In genomic region chr2:32351471-32351961, GRCm38 (mm10) we compare ENCODE assay signal across 9 mouse cellular contexts. TPM values are rescaled to one million over a fixed set of nuclear protein-coding genes. Genes with fewer than 3 reads are reported as not detected.
A peak's percentile ranks its signal among the peaks of the same experiment; 100 is the strongest.
DNase-seq lines count a peak whose midpoint lies in the region; ATAC-seq and TF ChIP-seq lines count a peak whose summit lies in the region.
"Had no signal": no experiment of that assay in that cellular context is flagged by ENCODE, and none has a peak within 500 bp of the region (broad histone marks: within the 10 kb centered on the region; RNA-seq: fewer than 3 reads in every experiment).

No protein-coding gene starts in this region.

- 45% methylated on average over 9 of the region's 9 CpGs for WGBS in heart, embryonic 13.5 days
- WGBS in forebrain, embryonic 12.5 days = 51% methylated on average over 9 of the region's 9 CpGs
- WGBS in midbrain, embryonic 11.5 days = 59% methylated on average over 9 of the region's 9 CpGs

- TF ChIP-seq RAD21 in MEL (IDR thresholded peaks at IDR 0.05; ENCODE audit: low read depth, low read length) = no peak

- peaks cover 61% of the 10 kb centered on the region for H3K27me3 ChIP-seq in heart, embryonic 13.5 days (replicated peaks)
- H3K27me3 ChIP-seq in MEL (ENCODE audit: control insufficient read depth in 1 of 2, insufficient read depth in 2 of 2, low read length in 2 of 2) = no peaks in the 10 kb centered on the region
- H3K27me3 ChIP-seq in forebrain, embryonic 12.5 days = peaks cover 33% of the 10 kb centered on the region
- peaks cover 7% of the 10 kb centered on the region; the same call in 1 of the 2 replicates for H3K27me3 ChIP-seq in midbrain, embryonic 11.5 days (ENCODE audit: control insufficient read depth, insufficient read depth, low read length)

- H3K4me3 ChIP-seq in heart, embryonic 13.5 days = peak overlapping the region; percentile 63
- no peak overlapping the region for H3K4me3 ChIP-seq in MEL (ENCODE audit: control insufficient read depth in 1 of 2, insufficient read depth in 1 of 2, low read depth in 2 of 2, low read length in 2 of 2)
- H3K4me3 ChIP-seq in forebrain, embryonic 12.5 days (replicated peaks) = peak overlapping the region; percentile 59
- H3K4me3 ChIP-seq in midbrain, embryonic 11.5 days (ENCODE audit: low read depth, low read length) = peak overlapping the region; percentile 57

- no peaks in the 10 kb centered on the region for H3K79me2 ChIP-seq in MEL (ENCODE audit: control insufficient read depth, insufficient read depth, low read length, poor library complexity)

- no peak for TF ChIP-seq EP300 in MEL (IDR thresholded peaks at IDR 0.05; ENCODE audit: low read depth in 1 of 2, low read length in 2 of 2)

- no peak for DNase-seq in heart, postnatal 14 days
- DNase-seq in MEL (ENCODE audit: low read depth, low spot score) = no peak
- DNase-seq in midbrain, embryonic 11.5 days (ENCODE audit: low spot score, missing footprints) = no peak
- no peak for DNase-seq in urinary bladder, adult 2 months (ENCODE audit: low spot score)
- DNase-seq in testis, postnatal 14 days (ENCODE audit: low spot score) = no peak

- ATAC-seq in heart, embryonic 13.5 days (ENCODE audit: extremely low read depth, insufficient number of reproducible peaks, low FRiP score, low TSS enrichment) = no peak
- no peak for ATAC-seq in forebrain, embryonic 12.5 days (ENCODE audit: low FRiP score)
- ATAC-seq in midbrain, embryonic 11.5 days (ENCODE audit: low FRiP score) = no peak
- no peak for ATAC-seq in erythroid progenitor cell, adult 5-6 weeks (replicated peaks; ENCODE audit: low FRiP score, poor library complexity, severe bottlenecking)

- H3K9me3 ChIP-seq in heart, embryonic 13.5 days = no peaks in the 10 kb centered on the region
- no peaks in the 10 kb centered on the region for H3K9me3 ChIP-seq in MEL (replicated peaks; ENCODE audit: insufficient read depth, low read length)
- no peaks in the 10 kb centered on the region for H3K9me3 ChIP-seq in forebrain, embryonic 12.5 days
- H3K9me3 ChIP-seq in midbrain, embryonic 11.5 days (ENCODE audit: control insufficient read depth, low read length) = no peaks in the 10 kb centered on the region

- H3K9ac ChIP-seq in heart, embryonic 13.5 days = peak overlapping the region; percentile 86; the same call in 1 of the 2 replicates
- no peak overlapping the region for H3K9ac ChIP-seq in MEL (ENCODE audit: control insufficient read depth, low read depth, low read length, poor library complexity, severe bottlenecking)
- H3K9ac ChIP-seq in forebrain, embryonic 12.5 days = peak overlapping the region; percentile 70
- H3K9ac ChIP-seq in midbrain, embryonic 11.5 days (ENCODE audit: low read length) = peak overlapping the region; percentile 71; the same call in 1 of the 2 replicates

- TF ChIP-seq POLR2A in MEL (IDR thresholded peaks at IDR 0.05; ENCODE audit: control insufficient read depth in 1 of 2, insufficient read depth in 1 of 2, low read depth in 1 of 2, low read length in 2 of 2, poor library complexity in 1 of 2) = no peak

- no peak overlapping the region for H3K27ac ChIP-seq in heart, embryonic 13.5 days (replicated peaks)
- no peak overlapping the region for H3K27ac ChIP-seq in MEL (ENCODE audit: control insufficient read depth, low read depth, low read length)
- H3K27ac ChIP-seq in forebrain, embryonic 12.5 days = peak overlapping the region; percentile 82
- peak overlapping the region; percentile 53; the same call in 1 of the 2 replicates for H3K27ac ChIP-seq in midbrain, embryonic 11.5 days (ENCODE audit: low read depth, low read length)

- intact Hi-C loops in heart, postnatal 14 days (cut with DNase I) = loop anchor here (10.0 kb wide), 1 partner anchor 47 kb away; no protein-coding TSS in a partner anchor

- TF ChIP-seq CTCF in MEL (IDR thresholded peaks at IDR 0.05 in 2 of 3, conservative IDR thresholded peaks at IDR 0.05 in 1 of 3; ENCODE audit: control insufficient read depth in 1 of 3, insufficient read depth in 1 of 3, low read depth in 2 of 3, low read length in 3 of 3, poor library complexity in 1 of 3, severe bottlenecking in 1 of 3) = no peak

- peaks cover 55% of the 10 kb centered on the region for H3K4me1 ChIP-seq in heart, embryonic 13.5 days
- H3K4me1 ChIP-seq in MEL (ENCODE audit: control insufficient read depth in 1 of 2, insufficient read depth in 2 of 2, low read length in 2 of 2) = peaks cover 4 to 9% of the 10 kb centered on the region in 2 experiments; a peak in 3 of 4 replicates
- peaks cover 26% of the 10 kb centered on the region for H3K4me1 ChIP-seq in forebrain, embryonic 12.5 days
- peaks cover 10% of the 10 kb centered on the region for H3K4me1 ChIP-seq in midbrain, embryonic 11.5 days (ENCODE audit: control insufficient read depth, insufficient read depth, low read length)

- H3K36me3 ChIP-seq in heart, embryonic 13.5 days = no peaks in the 10 kb centered on the region
- peaks cover 0 to 4% of the 10 kb centered on the region in 2 experiments; a peak in 2 of 4 replicates for H3K36me3 ChIP-seq in MEL (ENCODE audit: control insufficient read depth in 1 of 2, insufficient read depth in 2 of 2, low read length in 2 of 2)
- H3K36me3 ChIP-seq in forebrain, embryonic 12.5 days (replicated peaks) = no peaks in the 10 kb centered on the region
- H3K36me3 ChIP-seq in midbrain, embryonic 11.5 days (ENCODE audit: control insufficient read depth, insufficient read depth, low read length) = no peaks in the 10 kb centered on the region

- H3K4me2 ChIP-seq in heart, embryonic 13.5 days = peak overlapping the region; percentile 98
- peak overlapping the region; percentile 96 for H3K4me2 ChIP-seq in forebrain, embryonic 12.5 days
- H3K4me2 ChIP-seq in midbrain, embryonic 11.5 days = peak overlapping the region; percentile 96

RNA-seq across cellular contexts. Expression of gene Ciz1, which starts 0.6 kb away (rescaled TPM):
- polyA plus RNA-seq in heart, embryonic 13.5 days (2015; fragmentation: Nextera tagmentation; extraction: Ambion mirVana) = 32.9 and 35.2 TPM in 2 replicates
- total RNA-seq in heart, postnatal 14 days (2021) = 10 to 100 TPM; 32.2 to 36.5 TPM
- 20.7 and 21.6 TPM in 2 replicates for total RNA-seq in MEL (2012; rRNA removed)
- polyA plus RNA-seq in MEL (2012; ENCODE audit: insufficient read depth in 1 of 2, insufficient read length in 2 of 2, low read depth in 1 of 2, low replicate concordance in 2 of 2, missing spikeins in 1 of 2) = 10 to 100 TPM in 1 of 2 experiments, not detected in 1; 99.8 TPM
- 59.1 and 67.5 TPM in 2 replicates for polyA plus RNA-seq in forebrain, embryonic 12.5 days (2016; fragmentation: Nextera tagmentation; extraction: Ambion mirVana)
- 43.1 and 46.9 TPM in 2 replicates for polyA plus RNA-seq in midbrain, embryonic 11.5 days (2014; fragmentation: Nextera tagmentation; extraction: Ambion mirVana)
- polyA plus RNA-seq in urinary bladder, adult 2 months (2012; rRNA removed) = 120 and 125 TPM in 2 replicates
- total RNA-seq in erythroid progenitor cell, adult 5-6 weeks (2015; ENCODE audit: low replicate concordance) = 65.4 and 90.1 TPM in 2 replicates
- 77.5 and 131 TPM in 2 replicates for total RNA-seq in erythroid progenitor cell, adult 5-6 weeks (2017; ENCODE audit: low replicate concordance)

RNA-seq across cellular contexts. Expression of gene Dnm1, which starts 1.6 kb away (rescaled TPM):
- 3.4 and 4.5 TPM in 2 replicates for polyA plus RNA-seq in heart, embryonic 13.5 days (2015; fragmentation: Nextera tagmentation; extraction: Ambion mirVana)
- total RNA-seq in heart, postnatal 14 days (2021) = 1 to 10 TPM; 9.1 TPM
- total RNA-seq in MEL (2012; rRNA removed) = 0.42 and 0.49 TPM in 2 replicates
- polyA plus RNA-seq in MEL (2012; ENCODE audit: insufficient read depth in 1 of 2, insufficient read length in 2 of 2, low read depth in 1 of 2, low replicate concordance in 2 of 2, missing spikeins in 1 of 2) = 1 to 10 TPM in 1 of 2 experiments, not detected in 1; 5.0 TPM
- 18.6 and 19.4 TPM in 2 replicates for polyA plus RNA-seq in forebrain, embryonic 12.5 days (2016; fragmentation: Nextera tagmentation; extraction: Ambion mirVana)
- polyA plus RNA-seq in midbrain, embryonic 11.5 days (2014; fragmentation: Nextera tagmentation; extraction: Ambion mirVana) = 12.9 and 13.8 TPM in 2 replicates
- 99.6 and 113 TPM in 2 replicates for polyA plus RNA-seq in urinary bladder, adult 2 months (2012; rRNA removed)
- not detected in 2 replicates for total RNA-seq in erythroid progenitor cell, adult 5-6 weeks (2015; ENCODE audit: low replicate concordance)
- not detected in 2 replicates for total RNA-seq in erythroid progenitor cell, adult 5-6 weeks (2017; ENCODE audit: low replicate concordance)
- total RNA-seq: neutrophil, adult 5-6 weeks had no signal

RNA-seq across cellular contexts. Expression of gene 1110008P14Rik, which starts 30.2 kb away (rescaled TPM):
- polyA plus RNA-seq in heart, embryonic 13.5 days (2015; fragmentation: Nextera tagmentation; extraction: Ambion mirVana) = 47.5 and 49.0 TPM in 2 replicates
- total RNA-seq in heart, postnatal 14 days (2021) = 10 to 100 TPM; 45.3 to 48.2 TPM
- 52.3 and 63.5 TPM in 2 replicates for total RNA-seq in MEL (2012; rRNA removed)
- polyA plus RNA-seq in MEL (2012; ENCODE audit: insufficient read depth in 1 of 2, insufficient read length in 2 of 2, low read depth in 1 of 2, low replicate concordance in 2 of 2, missing spikeins in 1 of 2) = 10 to 100 TPM in 1 of 2 experiments, not detected in 1; 62.9 TPM
- polyA plus RNA-seq in forebrain, embryonic 12.5 days (2016; fragmentation: Nextera tagmentation; extraction: Ambion mirVana) = 51.0 and 51.4 TPM in 2 replicates
- polyA plus RNA-seq in midbrain, embryonic 11.5 days (2014; fragmentation: Nextera tagmentation; extraction: Ambion mirVana) = 46.4 and 49.4 TPM in 2 replicates
- polyA plus RNA-seq in urinary bladder, adult 2 months (2012; rRNA removed) = 101 and 129 TPM in 2 replicates
- total RNA-seq in erythroid progenitor cell, adult 5-6 weeks (2015; ENCODE audit: low replicate concordance) = 5.8 and 7.5 TPM in 2 replicates
- total RNA-seq in erythroid progenitor cell, adult 5-6 weeks (2017; ENCODE audit: low replicate concordance) = 3.7 and 7.2 TPM in 2 replicates

RNA-seq across cellular contexts. Expression of gene Lcn2, which starts 36.5 kb away (rescaled TPM):
- 0.91 and 0.98 TPM in 2 replicates for polyA plus RNA-seq in heart, embryonic 13.5 days (2015; fragmentation: Nextera tagmentation; extraction: Ambion mirVana)
- 1 to 10 TPM; 3.8 to 6.5 TPM for total RNA-seq in heart, postnatal 14 days (2021)
- total RNA-seq in MEL (2012; rRNA removed) = not detected in 2 replicates
- polyA plus RNA-seq in MEL (2012; ENCODE audit: insufficient read depth in 1 of 2, insufficient read length in 2 of 2, low read depth in 1 of 2, low replicate concordance in 2 of 2, missing spikeins in 1 of 2) = not detected
- 0.45 and 0.50 TPM in 2 replicates for polyA plus RNA-seq in forebrain, embryonic 12.5 days (2016; fragmentation: Nextera tagmentation; extraction: Ambion mirVana)
- 0.30 TPM in 1 of 2 replicates, not detected in the other for polyA plus RNA-seq in midbrain, embryonic 11.5 days (2014; fragmentation: Nextera tagmentation; extraction: Ambion mirVana)
- polyA plus RNA-seq in urinary bladder, adult 2 months (2012; rRNA removed) = 3.0 and 3.2 TPM in 2 replicates
- total RNA-seq in erythroid progenitor cell, adult 5-6 weeks (2015; ENCODE audit: low replicate concordance) = 1,234 and 1,375 TPM in 2 replicates
- 165 and 167 TPM in 2 replicates for total RNA-seq in erythroid progenitor cell, adult 5-6 weeks (2017; ENCODE audit: low replicate concordance)

RNA-seq across cellular contexts. Expression of gene Ptges2, which starts 44.2 kb away (rescaled TPM):
- 35.3 and 36.1 TPM in 2 replicates for polyA plus RNA-seq in heart, embryonic 13.5 days (2015; fragmentation: Nextera tagmentation; extraction: Ambion mirVana)
- 10 to 100 TPM; 65.0 to 75.7 TPM for total RNA-seq in heart, postnatal 14 days (2021)
- 30.4 and 33.3 TPM in 2 replicates for total RNA-seq in MEL (2012; rRNA removed)
- 100 to 1,000 TPM in 1 of 2 experiments, 10 to 100 TPM in 1; 47.0 to 396 TPM for polyA plus RNA-seq in MEL (2012; ENCODE audit: insufficient read depth in 1 of 2, insufficient read length in 2 of 2, low read depth in 1 of 2, low replicate concordance in 2 of 2, missing spikeins in 1 of 2)
- polyA plus RNA-seq in forebrain, embryonic 12.5 days (2016; fragmentation: Nextera tagmentation; extraction: Ambion mirVana) = 29.6 and 29.9 TPM in 2 replicates
- polyA plus RNA-seq in midbrain, embryonic 11.5 days (2014; fragmentation: Nextera tagmentation; extraction: Ambion mirVana) = 24.7 and 25.4 TPM in 2 replicates
- polyA plus RNA-seq in urinary bladder, adult 2 months (2012; rRNA removed) = 26.0 and 32.5 TPM in 2 replicates
- 0.42 and 0.72 TPM in 2 replicates for total RNA-seq in erythroid progenitor cell, adult 5-6 weeks (2015; ENCODE audit: low replicate concordance)
- 0.51 TPM in 1 of 2 replicates, not detected in the other for total RNA-seq in erythroid progenitor cell, adult 5-6 weeks (2017; ENCODE audit: low replicate concordance)

Comparison
In these comparisons a context has a peak if more than half of its experiments do, and no peak if none do; other contexts are left out.
1. H3K27ac ChIP-seq: peak in forebrain, embryonic 12.5 days (single experiment) and midbrain, embryonic 11.5 days (single experiment); none in heart, embryonic 13.5 days (single experiment) and MEL (single experiment).
2. H3K4me3 ChIP-seq: peak in heart, embryonic 13.5 days (single experiment), forebrain, embryonic 12.5 days (single experiment) and midbrain, embryonic 11.5 days (single experiment); none in MEL (0 of 2).
3. Peak in every context shown above with its lines, with median percentiles within 50 percentile points of each other: H3K4me2 ChIP-seq.